Mouse (Mus musculus): ENCODE measurements around the gene Klhl2. TPM values are rescaled to one million over a fixed set of nuclear protein-coding genes. Genes with fewer than 3 reads are reported as not detected.

Gene Klhl2
- polyA plus RNA-seq, 1 experiment from 2014 or later, result 18.1 TPM

- Histone ChIP-seq H3K9me3 (ENCODE audit: control insufficient read depth, low read length) (no peaks in the 10 kb centered on the region), H3K4me2 (ENCODE audit: low read length) (no peak overlapping the region), H3K9ac (ENCODE audit: low read length) (no peak overlapping the region), H3K27me3 (replicated peaks; ENCODE audit: control insufficient read depth, insufficient read depth, low read length) (no peaks in the 10 kb centered on the region), H3K36me3 (ENCODE audit: control insufficient read depth, insufficient read depth, low read length) (no peaks in the 10 kb centered on the region), H3K4me1 (replicated peaks; ENCODE audit: control insufficient read depth, insufficient read depth, low read length) (no peaks in the 10 kb centered on the region), H3K27ac (ENCODE audit: low read depth) (no peak overlapping the region), H3K4me3 (ENCODE audit: low read depth, low read length) (no peak overlapping the region)
- DNase-seq (ENCODE audit: low spot score), result no peak
- WGBS, result 86% methylated on average over 3 of the region's 3 CpGs
- ATAC-seq (replicated peaks; ENCODE audit: low FRiP score, low TSS enrichment, low read depth), result no peak
These were observed 51.3 kb downstream of the Klhl2 start for GRCm38 (mm10) chr8:64798503-64798902.

GRCm38 (mm10) chr8:64797751-64798150, 52.1 kb downstream of the Klhl2 start:
- Histone ChIP-seq H3K9ac (ENCODE audit: low read length) (no peak overlapping the region), H3K27ac (ENCODE audit: low read depth) (no peak overlapping the region), H3K4me3 (ENCODE audit: low read depth, low read length) (no peak overlapping the region), H3K4me1 (replicated peaks; ENCODE audit: control insufficient read depth, insufficient read depth, low read length) (no peaks in the 10 kb centered on the region), H3K4me2 (ENCODE audit: low read length) (no peak overlapping the region), H3K9me3 (ENCODE audit: control insufficient read depth, low read length) (no peaks in the 10 kb centered on the region), H3K27me3 (replicated peaks; ENCODE audit: control insufficient read depth, insufficient read depth, low read length) (no peaks in the 10 kb centered on the region), H3K36me3 (ENCODE audit: control insufficient read depth, insufficient read depth, low read length) (no peaks in the 10 kb centered on the region)
- no peak for ATAC-seq (replicated peaks; ENCODE audit: low FRiP score, low TSS enrichment, low read depth)
- WGBS, result 84% methylated on average over 10 of the region's 10 CpGs
- no peak for DNase-seq (ENCODE audit: low spot score)

- H3K27me3 ChIP-seq (replicated peaks; ENCODE audit: control insufficient read depth, insufficient read depth, low read length), result no peaks in the 10 kb centered on the region
- H3K36me3 ChIP-seq (ENCODE audit: control insufficient read depth, insufficient read depth, low read length), result no peaks in the 10 kb centered on the region
- no peak overlapping the region for H3K4me3 ChIP-seq (ENCODE audit: low read depth, low read length)
- no peak overlapping the region for H3K4me2 ChIP-seq (ENCODE audit: low read length)
- H3K4me1 ChIP-seq (replicated peaks; ENCODE audit: control insufficient read depth, insufficient read depth, low read length), result no peaks in the 10 kb centered on the region
- no peak for DNase-seq (ENCODE audit: low spot score)
- WGBS, result 67% methylated on average over 4 of the region's 4 CpGs
- ATAC-seq (replicated peaks; ENCODE audit: low FRiP score, low TSS enrichment, low read depth), result 0 out of 2 replicates have a peak, but pooled peaks have one; percentile 27
- H3K27ac ChIP-seq (ENCODE audit: low read depth), result no peak overlapping the region
- H3K9me3 ChIP-seq (ENCODE audit: control insufficient read depth, low read length), result no peaks in the 10 kb centered on the region
- no peak overlapping the region for H3K9ac ChIP-seq (ENCODE audit: low read length)
These were observed 58.5 kb downstream of the Klhl2 start for GRCm38 (mm10) chr8:64791250-64791881.

- ATAC-seq (replicated peaks; ENCODE audit: low FRiP score, low TSS enrichment, low read depth) (no peak), DNase-seq (ENCODE audit: low spot score) (no peak)
- no peaks in the 10 kb centered on the region for H3K27me3 ChIP-seq (replicated peaks; ENCODE audit: control insufficient read depth, insufficient read depth, low read length)
- 40% methylated on average over 2 of the region's 2 CpGs for WGBS
- H3K4me1 ChIP-seq (replicated peaks; ENCODE audit: control insufficient read depth, insufficient read depth, low read length), result no peaks in the 10 kb centered on the region
- no peak overlapping the region for H3K27ac ChIP-seq (ENCODE audit: low read depth)
- no peak overlapping the region for H3K9ac ChIP-seq (ENCODE audit: low read length)
- no peaks in the 10 kb centered on the region for H3K36me3 ChIP-seq (ENCODE audit: control insufficient read depth, insufficient read depth, low read length)
- H3K4me3 ChIP-seq (ENCODE audit: low read depth, low read length), result no peak overlapping the region
- no peaks in the 10 kb centered on the region for H3K9me3 ChIP-seq (ENCODE audit: control insufficient read depth, low read length)
- no peak overlapping the region for H3K4me2 ChIP-seq (ENCODE audit: low read length)
These were observed 59.4 kb downstream of the Klhl2 start for GRCm38 (mm10) chr8:64790418-64790817.

GRCm38 (mm10) chr8:64788715-64789114, 61.1 kb downstream of the Klhl2 start:
- H3K4me2 ChIP-seq (ENCODE audit: low read length), result no peak overlapping the region
- no peaks in the 10 kb centered on the region for H3K36me3 ChIP-seq (ENCODE audit: control insufficient read depth, insufficient read depth, low read length)
- H3K27ac ChIP-seq (ENCODE audit: low read depth), result no peak overlapping the region
- ATAC-seq (replicated peaks; ENCODE audit: low FRiP score, low TSS enrichment, low read depth) (no peak), DNase-seq (ENCODE audit: low spot score) (no peak)
- 92% methylated on average over 4 of the region's 4 CpGs for WGBS
- no peaks in the 10 kb centered on the region for H3K27me3 ChIP-seq (replicated peaks; ENCODE audit: control insufficient read depth, insufficient read depth, low read length)
- H3K4me3 ChIP-seq (ENCODE audit: low read depth, low read length), result no peak overlapping the region
- H3K9me3 ChIP-seq (ENCODE audit: control insufficient read depth, low read length), result no peaks in the 10 kb centered on the region
- H3K4me1 ChIP-seq (replicated peaks; ENCODE audit: control insufficient read depth, insufficient read depth, low read length), result no peaks in the 10 kb centered on the region
- H3K9ac ChIP-seq (ENCODE audit: low read length), result no peak overlapping the region

- DNase-seq (ENCODE audit: low spot score) (no peak), ATAC-seq (replicated peaks; ENCODE audit: low FRiP score, low TSS enrichment, low read depth) (no peak)
- 82% methylated on average over 2 of the region's 2 CpGs for WGBS
- Histone ChIP-seq H3K36me3 (ENCODE audit: control insufficient read depth, insufficient read depth, low read length) (no peaks in the 10 kb centered on the region), H3K4me1 (replicated peaks; ENCODE audit: control insufficient read depth, insufficient read depth, low read length) (no peaks in the 10 kb centered on the region), H3K9me3 (ENCODE audit: control insufficient read depth, low read length) (no peaks in the 10 kb centered on the region), H3K4me3 (ENCODE audit: low read depth, low read length) (no peak overlapping the region), H3K27ac (ENCODE audit: low read depth) (no peak overlapping the region), H3K4me2 (ENCODE audit: low read length) (no peak overlapping the region), H3K27me3 (replicated peaks; ENCODE audit: control insufficient read depth, insufficient read depth, low read length) (no peaks in the 10 kb centered on the region), H3K9ac (ENCODE audit: low read length) (no peak overlapping the region)
These were observed 63.0 kb downstream of the Klhl2 start for GRCm38 (mm10) chr8:64786801-64787200.

- H3K36me3 ChIP-seq (ENCODE audit: control insufficient read depth, insufficient read depth, low read length), result no peaks in the 10 kb centered on the region
- ATAC-seq (replicated peaks; ENCODE audit: low FRiP score, low TSS enrichment, low read depth), result no peak
- WGBS, result 90% methylated on average over 5 of the region's 5 CpGs
These were observed 65.6 kb downstream of the Klhl2 start for GRCm38 (mm10) chr8:64784235-64784634.

GRCm38 (mm10) chr8:64781947-64782346, 67.9 kb downstream of the Klhl2 start:
- WGBS, result 74% methylated on average over 6 of the region's 6 CpGs
- H3K4me1 ChIP-seq (replicated peaks; ENCODE audit: control insufficient read depth, insufficient read depth, low read length), result no peaks in the 10 kb centered on the region
- no peaks in the 10 kb centered on the region for H3K27me3 ChIP-seq (replicated peaks; ENCODE audit: control insufficient read depth, insufficient read depth, low read length)
- H3K27ac ChIP-seq (ENCODE audit: low read depth), result no peak overlapping the region
- no peak for ATAC-seq (replicated peaks; ENCODE audit: low FRiP score, low TSS enrichment, low read depth)
- no peak overlapping the region for H3K4me3 ChIP-seq (ENCODE audit: low read depth, low read length)
- DNase-seq (ENCODE audit: low spot score), result no peak
- H3K4me2 ChIP-seq (ENCODE audit: low read length), result no peak overlapping the region
- no peaks in the 10 kb centered on the region for H3K9me3 ChIP-seq (ENCODE audit: control insufficient read depth, low read length)
- H3K9ac ChIP-seq (ENCODE audit: low read length), result no peak overlapping the region
- no peaks in the 10 kb centered on the region for H3K36me3 ChIP-seq (ENCODE audit: control insufficient read depth, insufficient read depth, low read length)

More at GRCm38 (mm10) chr8:64784235-64784634, 65.6 kb downstream of the Klhl2 start:
- Histone ChIP-seq H3K27me3 (replicated peaks; ENCODE audit: control insufficient read depth, insufficient read depth, low read length) (no peaks in the 10 kb centered on the region), H3K4me2 (ENCODE audit: low read length) (no peak overlapping the region), H3K4me3 (ENCODE audit: low read depth, low read length) (no peak overlapping the region), H3K9me3 (ENCODE audit: control insufficient read depth, low read length) (no peaks in the 10 kb centered on the region), H3K9ac (ENCODE audit: low read length) (no peak overlapping the region), H3K4me1 (replicated peaks; ENCODE audit: control insufficient read depth, insufficient read depth, low read length) (no peaks in the 10 kb centered on the region), H3K27ac (ENCODE audit: low read depth) (no peak overlapping the region)
- DNase-seq (ENCODE audit: low spot score), result no peak

- WGBS, result 66% methylated on average over 9 of the region's 9 CpGs
- Histone ChIP-seq H3K27me3 (replicated peaks; ENCODE audit: control insufficient read depth, insufficient read depth, low read length) (no peaks in the 10 kb centered on the region), H3K9ac (ENCODE audit: low read length) (no peak overlapping the region), H3K27ac (ENCODE audit: low read depth) (no peak overlapping the region), H3K9me3 (ENCODE audit: control insufficient read depth, low read length) (no peaks in the 10 kb centered on the region), H3K4me3 (ENCODE audit: low read depth, low read length) (no peak overlapping the region), H3K4me1 (replicated peaks; ENCODE audit: control insufficient read depth, insufficient read depth, low read length) (no peaks in the 10 kb centered on the region), H3K36me3 (ENCODE audit: control insufficient read depth, insufficient read depth, low read length) (no peaks in the 10 kb centered on the region), H3K4me2 (ENCODE audit: low read length) (no peak overlapping the region)
- no peak; the same call in 1 of the 2 replicates for ATAC-seq (replicated peaks; ENCODE audit: low FRiP score, low TSS enrichment, low read depth)
- DNase-seq (ENCODE audit: low spot score), result no peak
These were observed 71.9 kb downstream of the Klhl2 start for GRCm38 (mm10) chr8:64777925-64778324.
